Mouse (Mus musculus) Patski (cell line): Measurements from ENCODE around the gene Atxn7l3. TPM values are rescaled to one million over a fixed set of nuclear protein-coding genes. Genes with fewer than 3 reads are reported as not detected.

ENCODE experiments used
- ATAC-seq: fragments of 100-300 bp; one replicate; pipeline ENCODE4 v1.8.0; 2021
- CTCF ChIA-PET: fragments of 350-600 bp; sonication (Branson Sonifier 250); formaldehyde crosslinking; loops from one replicate; lab custom pipeline; 2022; ENCODE audit warnings: inconsistent platforms; lab: Charles Lee
- POLR2A ChIA-PET: fragments of 350-600 bp; sonication (Branson Sonifier 250); formaldehyde crosslinking; loops from one replicate; lab custom pipeline; 2022; ENCODE audit warnings: antibody characterized with exemption, inconsistent platforms; lab: Charles Lee
- DNase-seq: peaks from one replicate; pipeline ENCODE4 v3.0.0-alpha.2; 2011; ENCODE audit warnings: low read depth, low spot score
- H3K27me3 ChIP-seq: fragments of 371-371 bp; one replicate; pipeline ENCODE4 v1.5.1; 2021
- CTCF ChIP-seq: fragments of 100-300 bp; IDR thresholded peaks from one replicate; pipeline ENCODE4 v1.5.1; 2021
- in situ Hi-C: fragments of 300-500 bp; cut with MboI; formaldehyde crosslinking; loops from 3 replicates; pipeline ENCODE4 v1.11.1; 2018; ENCODE audit warnings: low pct_unique_long_range_greater_than_20kb, mixed read lengths
- polyA plus RNA-seq: library from polyadenylated mRNA; unstranded; gene quantifications from one replicate; pipeline ENCODE4 v1.2.3, GENCODE M21; 2021

Atxn7l3 gene
- polyA plus RNA-seq, 1 experiment from 2014 or later = 53.4 TPM

DNA sequence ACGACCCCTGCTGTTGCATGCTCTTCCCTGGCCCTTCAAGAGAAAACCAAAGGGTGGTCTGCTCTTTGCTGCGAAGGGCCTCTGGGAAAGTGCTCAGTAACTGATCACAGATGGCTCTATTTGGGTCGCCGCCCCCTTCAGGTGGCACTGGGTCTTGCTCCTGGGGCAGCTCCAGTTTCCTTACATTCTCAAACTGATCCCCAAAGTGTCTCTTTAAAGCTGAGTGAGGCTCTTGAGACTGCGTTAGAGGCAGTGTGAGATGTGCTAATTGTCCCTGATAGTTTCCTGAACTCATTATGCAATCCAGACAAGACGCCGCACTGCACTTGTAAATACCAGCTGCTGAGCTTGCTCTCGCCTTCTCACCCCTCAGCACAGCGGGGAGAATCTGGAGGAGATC lies 38.9 kb downstream of the Atxn7l3 start:
- no peak for DNase-seq
- peak; percentile 58 for TF ChIP-seq CTCF
- ATAC-seq = no peak

DNA sequence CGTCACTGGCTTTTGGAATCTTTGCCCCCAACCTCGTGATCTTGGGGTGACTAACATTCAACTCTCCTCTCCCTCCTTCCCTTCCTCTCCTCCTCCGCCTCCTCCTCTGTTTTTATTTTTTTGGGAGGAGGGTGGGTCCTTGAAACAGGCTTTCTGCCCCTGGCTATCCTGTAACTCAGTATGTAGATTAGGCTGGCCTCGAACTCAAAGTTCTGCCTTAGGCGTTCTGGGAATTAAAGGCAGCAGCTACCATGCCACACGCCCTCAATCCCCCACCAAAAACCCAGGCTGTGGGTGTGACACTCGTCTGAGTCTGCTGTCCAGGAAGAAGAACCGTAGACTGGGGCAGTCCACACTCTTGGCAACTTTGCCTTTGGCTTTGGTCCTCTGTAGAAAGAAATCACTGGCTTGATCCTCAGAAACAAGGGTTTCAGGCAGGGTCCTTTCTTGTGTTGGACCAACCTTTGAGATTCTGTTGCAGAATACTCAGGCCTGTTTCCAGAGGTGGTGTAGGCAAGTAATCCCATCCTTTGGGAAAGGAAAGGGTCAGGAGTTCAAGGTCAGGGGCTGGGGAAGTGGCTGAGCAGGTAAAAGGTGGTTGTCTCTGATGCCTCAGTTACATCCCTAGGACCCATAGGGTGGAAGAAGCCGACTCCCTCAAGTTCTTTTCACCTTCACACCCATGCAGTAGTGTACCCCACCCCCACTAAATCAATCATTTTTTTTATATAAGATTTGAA lies 46.9 kb downstream of the Atxn7l3 start:
- POLR2A ChIA-PET = no interaction called here
- in situ Hi-C loops = no loop called here
- H3K27me3 ChIP-seq = no peaks in the 10 kb centered on the region
- ATAC-seq (no peak), DNase-seq (no peak)
- TF ChIP-seq CTCF = no peak
- CTCF ChIA-PET = interaction anchor here (1.2 to 3.1 kb wide), 5 partner anchors 10 to 29 kb away, joined by 3 to 15 read pairs (median 4); partner anchors contain the start of gene Hdac5

More for the DNA sequence above, 38.9 kb downstream of the Atxn7l3 start:
- in situ Hi-C loops = no loop called here
- no peaks in the 10 kb centered on the region for H3K27me3 ChIP-seq
- ChIA-PET CTCF (interaction anchor here (1.1 to 3.2 kb wide), 4 partner anchors 9 to 28 kb away, joined by 3 to 10 read pairs (median 4); partner anchors contain the start of genes BC030867 and Hdac5), POLR2A (no interaction called here)

DNA sequence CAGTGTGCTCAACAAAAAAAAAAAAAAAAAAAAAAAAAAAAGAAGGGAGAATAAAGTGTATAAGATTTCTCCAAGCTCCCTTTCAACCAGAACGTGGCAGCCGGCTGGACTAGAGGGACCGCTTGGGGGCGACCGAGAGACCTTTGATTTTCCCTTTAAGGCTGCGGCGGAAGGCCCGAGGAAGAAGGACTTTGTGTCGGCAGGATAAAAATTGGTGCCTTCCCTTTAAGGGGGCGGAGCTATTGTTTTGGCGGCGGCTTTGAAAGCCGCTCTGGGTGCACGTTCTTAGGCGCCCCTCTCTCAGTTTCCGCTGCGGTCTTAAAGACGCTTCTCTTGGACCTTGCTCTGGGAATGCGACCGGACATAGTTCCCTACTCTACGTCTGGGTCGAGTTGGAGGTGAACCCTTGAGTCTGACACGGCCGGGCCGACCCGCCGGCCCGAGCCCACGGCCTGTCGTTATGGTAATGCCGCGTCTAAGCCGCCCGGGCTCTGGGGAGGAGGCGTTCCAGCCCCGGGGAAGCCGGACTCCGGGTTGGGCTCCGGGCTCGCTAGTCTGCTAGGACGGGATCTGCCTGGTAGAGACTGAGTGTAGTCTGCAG lies 47.7 kb downstream of the Atxn7l3 start, which contains the start of gene BC030867:
BC030867 (plus strand) TSS at position 253 of the 601 bp plus-strand sequence.
- peak; percentile 90 for TF ChIP-seq CTCF
- ATAC-seq (no peak), DNase-seq (peak; percentile 66)
- H3K27me3 ChIP-seq = no peaks in the 10 kb centered on the region
- ChIA-PET POLR2A (interaction anchor here (0.5 to 0.7 kb wide), 2 partner anchors 87 to 187 kb away, joined by 3 to 5 read pairs; no protein-coding TSS in a partner anchor), CTCF (interaction anchor here (0.7 to 3.1 kb wide), 11 partner anchors 9 to 197 kb away, joined by 3 to 15 read pairs (median 4); partner anchors contain the start of gene Hdac5)
- in situ Hi-C loops = no loop called here

DNA sequence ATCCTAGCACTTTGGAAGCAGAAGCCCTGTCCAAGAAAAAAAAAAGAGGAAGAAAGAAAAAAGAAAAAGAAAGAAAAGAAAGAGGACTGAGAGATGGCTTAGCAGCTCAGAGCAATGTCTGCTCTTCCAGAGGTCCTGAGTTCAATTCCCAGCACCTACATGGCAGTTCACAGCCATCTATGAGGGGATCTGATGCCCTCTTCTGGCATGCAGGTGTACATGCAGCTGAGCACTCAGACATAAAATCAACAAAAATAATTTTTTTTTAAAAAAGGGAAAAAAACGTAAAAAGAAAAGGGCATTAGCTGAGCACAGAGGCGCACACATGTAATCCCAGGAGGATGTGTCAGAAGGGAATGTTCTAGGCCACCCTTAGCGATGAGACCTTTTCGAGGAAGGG lies 49.6 kb downstream of the Atxn7l3 start:
- DNase-seq (no peak), ATAC-seq (no peak)
- ChIA-PET CTCF (interaction anchor here (0.7 to 3.1 kb wide), 3 partner anchors 14 to 29 kb away, joined by 3 to 15 read pairs (median 3); no protein-coding TSS in a partner anchor), POLR2A (interaction anchor here (0.7 to 1.1 kb wide), 2 partner anchors 76 to 199 kb away, joined by 3 to 6 read pairs; no protein-coding TSS in a partner anchor)
- no peaks in the 10 kb centered on the region for H3K27me3 ChIP-seq
- in situ Hi-C loops = no loop called here
- peak; percentile 56 for TF ChIP-seq CTCF

DNA sequence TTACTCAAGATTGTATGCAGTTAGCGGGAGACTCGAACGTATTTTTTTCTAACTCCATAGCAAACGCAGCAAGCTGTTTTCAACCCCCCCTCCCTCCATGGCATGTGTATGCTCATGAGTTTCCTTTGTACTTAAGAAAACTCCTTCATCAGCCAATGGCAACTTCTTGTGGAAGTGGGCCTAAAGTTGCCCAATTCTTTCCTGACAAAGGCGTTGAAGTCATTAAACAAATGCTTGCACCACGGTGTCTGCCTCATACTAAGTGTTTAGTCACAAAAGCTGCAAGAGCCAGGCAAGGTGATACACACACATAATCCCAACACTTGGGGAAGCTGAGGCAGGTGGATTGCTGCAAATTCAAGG lies 50.2 kb downstream of the Atxn7l3 start:
- DNase-seq = no peak
- H3K27me3 ChIP-seq = no peaks in the 10 kb centered on the region
- CTCF ChIA-PET = interaction anchor here (3.1 kb wide), 1 partner anchor 20 kb away, joined by 15 read pairs; no protein-coding TSS in a partner anchor
- TF ChIP-seq CTCF = no peak
- no peak for ATAC-seq
- in situ Hi-C loops = no loop called here
- POLR2A ChIA-PET = interaction anchor here (1.1 kb wide), 1 partner anchor 75 kb away, joined by 3 read pairs; no protein-coding TSS in a partner anchor

DNA sequence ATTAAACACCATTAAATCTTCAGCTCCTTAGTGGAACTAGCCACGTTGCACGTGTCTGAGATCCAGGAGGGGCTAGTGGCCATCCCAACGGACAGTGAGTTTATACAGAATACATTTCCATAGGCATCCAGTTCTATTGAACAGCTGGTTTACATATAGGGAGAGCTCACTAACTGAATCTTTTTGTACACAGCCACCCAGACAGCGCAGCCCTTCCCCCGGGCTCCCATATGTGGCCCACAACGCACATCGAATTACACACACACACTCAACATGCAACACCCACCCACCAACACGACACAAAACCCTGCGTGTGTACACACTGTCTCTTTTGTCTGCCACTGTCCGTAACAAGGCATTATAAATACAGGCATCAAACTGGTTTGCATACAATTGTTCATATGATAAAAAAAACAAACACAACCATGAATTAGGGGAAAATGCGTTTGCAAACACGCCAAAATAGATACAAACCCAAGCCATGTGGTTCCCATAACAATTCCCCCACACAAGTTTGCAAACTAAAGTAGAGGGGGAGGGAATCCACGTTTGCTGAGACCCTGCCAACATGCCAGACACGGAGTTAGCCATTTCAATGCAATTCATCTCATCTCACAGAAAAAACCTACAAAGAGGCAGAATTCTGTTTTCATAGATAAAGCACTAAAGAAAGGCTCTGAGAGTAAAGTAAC lies 50.7 kb downstream of the Atxn7l3 start:
- ATAC-seq (no peak), DNase-seq (no peak)
- ChIA-PET CTCF (interaction anchor here (1.7 to 3.1 kb wide), 2 partner anchors 21 to 39 kb away, joined by 8 to 15 read pairs; partner anchors contain the start of gene Tmub2), POLR2A (interaction anchor here (1.1 kb wide), 1 partner anchor 75 kb away, joined by 3 read pairs; no protein-coding TSS in a partner anchor)
- no peaks in the 10 kb centered on the region for H3K27me3 ChIP-seq
- in situ Hi-C loops = no loop called here
- no peak for TF ChIP-seq CTCF

DNA sequence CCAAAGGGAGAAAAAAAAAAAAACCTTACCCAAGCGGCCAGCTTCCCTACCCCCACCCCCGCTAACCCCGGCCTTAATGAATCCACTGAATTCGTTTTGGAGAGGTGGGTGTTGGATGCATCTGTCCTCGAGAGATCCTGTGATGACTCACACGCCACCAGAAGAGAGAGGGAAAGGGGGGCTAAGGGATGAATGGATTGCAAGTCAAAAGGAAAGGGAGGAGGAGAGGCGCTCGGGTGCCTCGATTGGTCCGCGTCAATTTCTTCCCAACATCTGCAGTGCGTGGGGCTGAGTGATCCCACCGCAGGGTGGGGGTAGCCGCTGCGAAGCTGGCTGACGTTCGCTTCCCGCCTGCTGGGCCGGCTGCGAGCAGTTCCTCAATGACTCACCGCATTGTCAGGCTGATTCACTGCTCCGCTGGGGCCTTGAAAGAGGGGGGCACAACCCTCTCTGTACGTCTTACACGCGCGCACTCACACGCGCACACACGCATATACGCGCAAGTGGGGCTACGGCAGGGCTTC lies 51.4 kb downstream of the Atxn7l3 start:
- in situ Hi-C loops = no loop called here
- no peaks in the 10 kb centered on the region for H3K27me3 ChIP-seq
- ChIA-PET CTCF (interaction anchor here (1.7 kb wide), 1 partner anchor 40 kb away, joined by 8 read pairs; the partner anchor contains the start of gene Tmub2), POLR2A (no interaction called here)
- peak; percentile 70 for DNase-seq
- TF ChIP-seq CTCF = no peak
- ATAC-seq = peak; percentile 60

DNA sequence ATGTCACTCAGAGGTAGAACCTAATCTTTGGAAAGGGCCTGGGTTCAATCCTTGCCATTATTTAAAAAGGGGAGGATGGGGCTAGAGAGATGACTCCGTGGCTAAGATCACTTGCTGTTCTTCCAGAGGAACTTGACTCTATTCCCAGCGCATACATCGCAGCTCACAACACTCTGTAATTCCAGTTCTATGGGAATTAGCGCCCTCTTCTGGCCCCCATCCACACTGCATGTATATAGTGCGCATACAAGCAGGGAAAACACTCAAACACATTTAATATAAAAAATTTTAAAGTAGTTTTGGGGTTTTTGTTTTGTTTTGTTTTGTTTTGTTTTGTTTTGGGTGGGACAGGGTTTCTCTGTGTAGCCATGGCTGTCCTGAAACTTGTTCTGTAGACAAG lies 54.6 kb downstream of the Atxn7l3 start:
- DNase-seq (no peak), ATAC-seq (no peak)
- CTCF ChIA-PET = interaction anchor here (1.0 kb wide), 1 partner anchor 12 kb away, joined by 3 read pairs; the partner anchor contains the start of gene Hdac5
- peak; percentile 47 for TF ChIP-seq CTCF
- H3K27me3 ChIP-seq = peaks cover 4% of the 10 kb centered on the region
- POLR2A ChIA-PET = no interaction called here
- in situ Hi-C loops = no loop called here

DNA sequence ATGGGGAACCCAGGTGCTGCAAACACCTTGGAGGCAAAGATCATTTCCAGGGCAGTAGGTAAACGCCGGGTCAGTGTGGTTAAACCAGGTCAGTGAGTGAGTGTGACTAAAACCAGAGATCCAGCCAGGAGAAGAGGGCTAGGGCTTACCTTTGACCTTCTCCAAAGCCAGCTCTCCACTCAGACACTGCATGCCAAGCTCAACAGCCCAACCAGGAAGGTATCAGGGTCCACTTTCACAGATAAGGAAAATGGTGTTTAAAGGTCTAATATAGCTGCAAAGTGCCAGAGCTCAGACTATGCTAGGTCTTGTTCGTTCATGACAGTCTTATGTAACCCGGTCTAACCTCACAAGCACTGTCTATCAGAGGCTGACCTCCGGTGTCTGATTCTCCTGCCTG lies 55.2 kb downstream of the Atxn7l3 start:
- ChIA-PET POLR2A (no interaction called here), CTCF (interaction anchor here (1.0 kb wide), 1 partner anchor 11 kb away, joined by 3 read pairs; the partner anchor contains the start of gene Hdac5)
- DNase-seq (no peak), ATAC-seq (no peak)
- H3K27me3 ChIP-seq = peaks cover 6% of the 10 kb centered on the region
- no peak for TF ChIP-seq CTCF
- in situ Hi-C loops = no loop called here
